Mouse (Mus musculus): ENCODE measurements around the gene Rint1. TPM values are rescaled to one million over a fixed set of nuclear protein-coding genes. Genes with fewer than 3 reads are reported as not detected.

Rint1 gene
- polyA plus RNA-seq, 1 experiment from 2014 or later: 47.1 TPM

Other genes with a start within 250 kb of the Rint1 start
- 54.5 and 54.6 TPM in 2 replicates for gene Srpk2, start 103.1 kb upstream of the Rint1 start, polyA plus RNA-seq (2015; fragmentation: Nextera tagmentation; extraction: Ambion mirVana)
- 29.8 and 32.4 TPM in 2 replicates for gene Pus7, start 4.0 kb upstream of the Rint1 start, polyA plus RNA-seq (2015; fragmentation: Nextera tagmentation; extraction: Ambion mirVana)
- gene Tomm7, start 56.5 kb downstream of the Rint1 start, polyA plus RNA-seq (2015; fragmentation: Nextera tagmentation; extraction: Ambion mirVana): 87.3 and 103 TPM in 2 replicates
- gene Fam126a, start 243.0 kb downstream of the Rint1 start, polyA plus RNA-seq (2015; fragmentation: Nextera tagmentation; extraction: Ambion mirVana): 31.0 and 31.2 TPM in 2 replicates